Mouse (Mus musculus) MEL (cell line): ENCODE measurements around the gene A030014E15Rik. TPM values are rescaled to one million over a fixed set of nuclear protein-coding genes. Genes with fewer than 3 reads are reported as not detected.
"Not testable (repeated sequence)": the region's sequence is repeated elsewhere in the genome, so short reads cannot be mapped to it uniquely, and the experiment has no call there.

ENCODE experiments used
- DNase-seq: peaks from one replicate; pipeline ENCODE4 v3.0.0; 2011; ENCODE audit warnings: low read depth, low spot score
- H3K27ac ChIP-seq: 2 replicates; pipeline ENCODE4 v1.5.1; 2012; ENCODE audit warnings: low read depth, mild to moderate bottlenecking, control low read depth, low read length, moderate library complexity; ENCODE audit not compliant: control insufficient read depth
- H3K27me3 ChIP-seq, 2 experiments: fragments of 150-350 bp in 1 of 2; sonication (generic) in 1 of 2; 2 replicates each; pipeline ENCODE4 v1.6.1; 2012; ENCODE audit warnings: low read length in 2 of 2, mild to moderate bottlenecking in 2 of 2, improper control_type of control experiment in 1 of 2, moderate library complexity in 1 of 2; ENCODE audit not compliant: insufficient read depth in 2 of 2, control insufficient read depth in 1 of 2
- H3K36me3 ChIP-seq, 2 experiments: 2 replicates each; pipeline ENCODE4 v1.6.1; 2012 to 2014; ENCODE audit warnings: low read length in 2 of 2, improper control_type of control experiment in 1 of 2, inconsistent platforms in 1 of 2, mild to moderate bottlenecking in 1 of 2; ENCODE audit not compliant: insufficient read depth in 2 of 2, control insufficient read depth in 1 of 2
- H3K4me1 ChIP-seq, 2 experiments: fragments of 150-350 bp in 1 of 2; sonication (generic) in 1 of 2; 2 replicates each; pipeline ENCODE4 v1.6.1; 2012; ENCODE audit warnings: low read length in 2 of 2, improper control_type of control experiment in 1 of 2, mild to moderate bottlenecking in 1 of 2; ENCODE audit not compliant: insufficient read depth in 2 of 2, control insufficient read depth in 1 of 2
- H3K4me3 ChIP-seq, 2 experiments: fragments of 150-350 bp in 1 of 2; sonication (generic) in 1 of 2; 2 replicates each; pipeline ENCODE4 v1.5.1; 2012; ENCODE audit warnings: low read depth in 2 of 2, low read length in 2 of 2, mild to moderate bottlenecking in 2 of 2, moderate library complexity in 2 of 2, control low read depth in 1 of 2, improper control_type of control experiment in 1 of 2; ENCODE audit not compliant: control insufficient read depth in 1 of 2, insufficient read depth in 1 of 2
- H3K79me2 ChIP-seq: 2 replicates; pipeline ENCODE4 v1.6.1; 2012; ENCODE audit warnings: mild to moderate bottlenecking, low read length, moderate library complexity; ENCODE audit not compliant: control insufficient read depth, poor library complexity, insufficient read depth
- H3K9ac ChIP-seq: 2 replicates; pipeline ENCODE4 v1.6.1; 2012; ENCODE audit warnings: low read depth, mild to moderate bottlenecking, control low read depth, low read length, moderate library complexity; ENCODE audit not compliant: control insufficient read depth, poor library complexity, severe bottlenecking
- H3K9me3 ChIP-seq: fragments of 150-350 bp; sonication (generic); replicated peaks from 2 replicates; pipeline ENCODE4 v1.6.1; 2012; ENCODE audit warnings: mild to moderate bottlenecking, low read length, improper control_type of control experiment, moderate library complexity; ENCODE audit not compliant: insufficient read depth
- CHD1 ChIP-seq: IDR thresholded peaks from 2 replicates; pipeline ENCODE4 v1.6.1; 2012; ENCODE audit warnings: low read depth, mild to moderate bottlenecking, inconsistent platforms, low read length, improper control_type of control experiment
- ELF1 ChIP-seq: IDR thresholded peaks from 2 replicates; pipeline ENCODE4 v1.6.1; 2014; ENCODE audit warnings: low read depth, mild to moderate bottlenecking, inconsistent platforms, low read length, improper control_type of control experiment, moderate library complexity
- GABPA ChIP-seq: IDR thresholded peaks from 2 replicates; pipeline ENCODE4 v1.6.1; 2012; ENCODE audit warnings: low read depth, mild to moderate bottlenecking, inconsistent platforms, low read length, improper control_type of control experiment, moderate library complexity
- KAT2A ChIP-seq: conservative IDR thresholded peaks from 2 replicates; pipeline ENCODE4 v1.6.1; 2012; ENCODE audit warnings: low read depth, low read length, improper control_type of control experiment, inconsistent platforms
- MAFK ChIP-seq: IDR thresholded peaks from 2 replicates; pipeline ENCODE4 v1.6.1; 2011; ENCODE audit warnings: low read depth, mild to moderate bottlenecking, low read length, improper control_type of control experiment, borderline replicate concordance
- MAX ChIP-seq: IDR thresholded peaks from 2 replicates; pipeline ENCODE4 v1.6.1; 2011; ENCODE audit warnings: low read length, improper control_type of control experiment
- MAZ ChIP-seq: IDR thresholded peaks from 2 replicates; pipeline ENCODE4 v1.6.1; 2012; ENCODE audit warnings: low read depth, mild to moderate bottlenecking, inconsistent platforms, low read length, improper control_type of control experiment
- MEF2A ChIP-seq: IDR thresholded peaks from 2 replicates; pipeline ENCODE4 v1.6.1; 2014; ENCODE audit warnings: low read depth, mild to moderate bottlenecking, inconsistent platforms, low read length, improper control_type of control experiment; ENCODE audit not compliant: poor library complexity, insufficient replicate concordance, severe bottlenecking; ENCODE audit errors: extremely low read depth
- NRF1 ChIP-seq: IDR thresholded peaks from 2 replicates; pipeline ENCODE4 v1.6.1; 2014; ENCODE audit warnings: low read depth, mild to moderate bottlenecking, inconsistent platforms, low read length, improper control_type of control experiment, moderate library complexity; ENCODE audit not compliant: poor library complexity, insufficient read depth, severe bottlenecking
- POLR2A ChIP-seq, 2 experiments: IDR thresholded peaks; 2 replicates each; pipeline ENCODE4 v1.6.1; 2011 to 2012; ENCODE audit warnings: low read length in 2 of 2, mild to moderate bottlenecking in 2 of 2, control low read depth in 1 of 2, improper control_type of control experiment in 1 of 2, low read depth in 1 of 2, moderate library complexity in 1 of 2; ENCODE audit not compliant: control insufficient read depth in 1 of 2, insufficient read depth in 1 of 2, poor library complexity in 1 of 2
- POLR2AphosphoS2 ChIP-seq: IDR thresholded peaks from 2 replicates; pipeline ENCODE4 v1.6.1; 2011; ENCODE audit warnings: low read length, improper control_type of control experiment
- POLR2AphosphoS5 ChIP-seq: IDR thresholded peaks from 2 replicates; pipeline ENCODE4 v1.6.1; 2012; ENCODE audit warnings: low read depth, borderline replicate concordance, mild to moderate bottlenecking, inconsistent platforms, low read length, moderate library complexity, mixed read lengths
- RAD21 ChIP-seq: IDR thresholded peaks from 2 replicates; pipeline ENCODE4 v1.6.1; 2011; ENCODE audit warnings: mild to moderate bottlenecking, low read depth, low read length, improper control_type of control experiment
- RCOR1 ChIP-seq: IDR thresholded peaks from 2 replicates; pipeline ENCODE4 v1.6.1; 2012; ENCODE audit warnings: low read depth, mild to moderate bottlenecking, inconsistent platforms, low read length, improper control_type of control experiment
- SMC3 ChIP-seq: IDR thresholded peaks from 2 replicates; pipeline ENCODE4 v1.6.1; 2011; ENCODE audit warnings: low read depth, low read length, improper control_type of control experiment
- TBP ChIP-seq: IDR thresholded peaks from 2 replicates; pipeline ENCODE4 v1.8.0; 2011; ENCODE audit warnings: low read depth, low read length, improper control_type of control experiment
- UBTF ChIP-seq: IDR thresholded peaks from 2 replicates; pipeline ENCODE4 v1.6.1; 2012; ENCODE audit warnings: low read depth, mild to moderate bottlenecking, inconsistent platforms, low read length, improper control_type of control experiment, moderate library complexity, borderline replicate concordance; ENCODE audit not compliant: insufficient read depth
- ZKSCAN1 ChIP-seq: IDR thresholded peaks from 2 replicates; pipeline ENCODE4 v1.6.1; 2012; ENCODE audit warnings: low read depth, mild to moderate bottlenecking, inconsistent platforms, low read length, improper control_type of control experiment, moderate library complexity
- ZMIZ1 ChIP-seq: IDR thresholded peaks from 2 replicates; pipeline ENCODE4 v1.6.1; 2012; ENCODE audit warnings: low read depth, mild to moderate bottlenecking, inconsistent platforms, low read length, improper control_type of control experiment, moderate library complexity
- polyA plus RNA-seq, 2 experiments: library from polyadenylated mRNA; stranded (reverse) in 1 of 2; unstranded in 1 of 2; fragments of >175 nt in 1 of 2; fragments of >200 nt in 1 of 2; gene quantifications; 2 replicates each; pipeline versions ENCODE4 v1.2.1 to v1.2.4; 2012; ENCODE audit warnings: low replicate concordance in 2 of 2, low read depth in 1 of 2; ENCODE audit not compliant: insufficient read length in 2 of 2, insufficient read depth in 1 of 2, missing spikeins in 1 of 2
- total RNA-seq: library from RNA; depleted of rRNA; stranded (reverse); fragments of 300-350 nt; gene quantifications from 2 replicates; pipeline ENCODE4 v1.2.3, GENCODE M21; 2012

A030014E15Rik gene
- total and polyA plus RNA-seq, 3 experiments, result not detected

- no peaks in the 10 kb centered on the region for H3K9me3 ChIP-seq
- no peaks in the 10 kb centered on the region for H3K4me1 ChIP-seq
- no peaks in the 10 kb centered on the region for H3K36me3 ChIP-seq
- no peak overlapping the region for H3K27ac ChIP-seq
- H3K79me2 ChIP-seq, result no peaks in the 10 kb centered on the region
- no peak overlapping the region for H3K4me3 ChIP-seq
- no peak overlapping the region for H3K9ac ChIP-seq
- DNase-seq, result no peak
- H3K27me3 ChIP-seq, result no peaks in the 10 kb centered on the region
- TF ChIP-seq CHD1, result no peak
- TF ChIP-seq POLR2AphosphoS5, result no peak
- TF ChIP-seq RAD21, result no peak
- TF ChIP-seq POLR2AphosphoS2, result no peak
- no peak for TF ChIP-seq RCOR1
- TF ChIP-seq KAT2A, result no peak
- TF ChIP-seq MAX, result no peak
- TF ChIP-seq ZKSCAN1, result no peak
- TF ChIP-seq MEF2A, result no peak
- TF ChIP-seq NRF1, result no peak
- TF ChIP-seq SMC3, result no peak
- TF ChIP-seq TBP, result no peak
- no peak for TF ChIP-seq ZMIZ1
- no peak for TF ChIP-seq GABPA
- no peak for TF ChIP-seq MAFK
- TF ChIP-seq POLR2A (IDR thresholded peaks at IDR 0.05; ENCODE audit: control insufficient read depth in 1 of 2, insufficient read depth in 1 of 2, low read depth in 1 of 2, low read length in 2 of 2, poor library complexity in 1 of 2), result no peak
- TF ChIP-seq MAZ, result no peak
- no peak for TF ChIP-seq ELF1
- no peak for TF ChIP-seq UBTF
Measured at GRCm38 (mm10) chr1:82938666-82939065, 13.9 kb downstream of the A030014E15Rik start.

- not testable (repeated sequence) for H3K36me3 ChIP-seq, DNase-seq, H3K4me3 ChIP-seq, H3K27me3 ChIP-seq, H3K4me1 ChIP-seq, H3K9ac ChIP-seq, H3K9me3 ChIP-seq, H3K79me2 ChIP-seq, H3K27ac ChIP-seq
Measured at GRCm38 (mm10) chr1:82942505-82942904, 17.8 kb downstream of the A030014E15Rik start.

GRCm38 (mm10) chr1:82943295-82943694, 18.6 kb downstream of the A030014E15Rik start, which contains the start of gene A030003K21Rik:
Gene A030003K21Rik, minus strand, starts transcription at chr1:82943388.
- H3K36me3 ChIP-seq, H3K9ac ChIP-seq, H3K4me3 ChIP-seq, H3K27ac ChIP-seq, H3K27me3 ChIP-seq, H3K9me3 ChIP-seq, H3K4me1 ChIP-seq, DNase-seq, H3K79me2 ChIP-seq: not testable (repeated sequence)

- not testable (repeated sequence) for H3K9ac ChIP-seq, DNase-seq, H3K4me3 ChIP-seq
Measured at GRCm38 (mm10) chr1:82946029-82946428, 21.3 kb downstream of the A030014E15Rik start.

More at GRCm38 (mm10) chr1:82946029-82946428, 21.3 kb downstream of the A030014E15Rik start:
- not testable (repeated sequence) for H3K79me2 ChIP-seq, H3K9me3 ChIP-seq, H3K27me3 ChIP-seq, H3K4me1 ChIP-seq, H3K36me3 ChIP-seq, H3K27ac ChIP-seq
